Mouse (Mus musculus) retina, postnatal 1 day (tissue): ENCODE measurements around the gene Cmtm8.

ENCODE experiments used
- DNase-seq: peaks from one replicate; pipeline ENCODE4 v3.0.0-alpha.2; 2012

Cmtm8 gene

DNA sequence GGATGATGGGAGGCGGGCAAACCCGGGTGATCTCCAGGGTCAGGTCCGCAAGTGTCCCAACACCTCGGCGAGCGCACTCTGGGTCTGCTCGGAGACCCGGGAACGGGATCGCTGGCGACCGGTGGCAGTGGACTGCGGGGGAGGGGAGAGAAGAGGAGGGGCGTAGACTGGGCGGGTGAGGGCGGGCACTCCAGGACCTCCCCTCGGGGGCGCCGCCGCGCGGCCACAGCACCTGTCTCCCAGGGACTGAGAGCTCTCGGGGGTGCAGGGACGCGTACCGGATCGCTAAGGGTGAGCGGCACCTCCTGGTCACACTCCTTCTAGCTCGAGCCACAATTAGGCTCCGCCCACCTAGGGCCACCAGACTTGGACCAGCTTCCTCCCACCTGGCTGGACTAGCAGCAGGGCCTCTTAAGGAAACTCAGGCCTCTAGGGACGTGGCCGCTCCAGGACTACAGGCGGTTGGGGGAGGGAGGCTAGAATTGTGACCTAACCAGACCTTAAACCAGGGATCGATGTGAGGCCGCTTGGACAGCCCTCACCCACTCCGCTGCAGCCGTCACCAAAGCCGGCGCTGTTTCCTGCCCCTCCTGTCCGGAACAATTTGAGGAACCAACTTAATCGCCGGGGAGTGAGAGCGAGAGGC is at the start of gene Cmtm8:
Cmtm8 (minus strand) TSS at position 140 of the 646 bp plus-strand sequence.
- DNase-seq, result peak; percentile 79

DNA sequence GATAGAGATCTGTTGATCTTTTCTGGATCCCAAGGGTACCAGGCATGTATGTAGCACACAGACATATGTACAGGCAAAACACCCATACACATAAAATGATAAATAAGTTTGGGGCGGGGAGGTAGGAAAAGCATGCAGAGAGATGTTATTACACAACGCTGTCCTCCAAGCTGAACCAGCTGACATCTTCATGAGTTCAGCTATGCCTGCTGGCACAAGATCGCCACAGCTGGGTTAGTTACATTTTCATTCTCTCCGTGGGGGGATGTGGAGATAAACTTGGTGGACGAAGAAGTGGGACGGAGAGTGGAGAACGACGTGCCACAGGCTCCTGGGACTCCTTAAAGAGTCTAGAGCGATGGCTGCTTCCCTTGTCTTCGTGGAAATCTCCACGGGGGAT is 49.0 kb upstream of the Cmtm8 start:
- no peak for DNase-seq

DNA sequence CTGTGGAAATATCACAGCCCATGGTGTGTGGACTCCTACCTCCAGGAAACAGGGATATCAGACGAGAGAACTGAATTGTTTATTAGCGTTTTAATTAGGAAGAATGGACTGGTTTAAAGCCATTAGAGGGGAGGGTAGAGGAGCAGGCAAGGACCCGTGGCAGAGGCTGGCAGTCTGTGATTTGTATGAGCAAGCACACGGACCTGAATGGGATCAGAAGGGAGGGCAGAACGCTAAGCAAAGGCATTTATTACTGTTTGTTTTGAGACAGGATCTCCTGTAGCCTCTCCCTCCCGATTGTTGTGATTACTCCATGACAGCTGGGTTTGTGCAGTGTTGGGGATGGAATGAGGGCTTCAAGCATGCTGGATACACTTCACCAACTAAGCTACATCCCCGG is 46.4 kb upstream of the Cmtm8 start:
- DNase-seq, result no peak

DNA sequence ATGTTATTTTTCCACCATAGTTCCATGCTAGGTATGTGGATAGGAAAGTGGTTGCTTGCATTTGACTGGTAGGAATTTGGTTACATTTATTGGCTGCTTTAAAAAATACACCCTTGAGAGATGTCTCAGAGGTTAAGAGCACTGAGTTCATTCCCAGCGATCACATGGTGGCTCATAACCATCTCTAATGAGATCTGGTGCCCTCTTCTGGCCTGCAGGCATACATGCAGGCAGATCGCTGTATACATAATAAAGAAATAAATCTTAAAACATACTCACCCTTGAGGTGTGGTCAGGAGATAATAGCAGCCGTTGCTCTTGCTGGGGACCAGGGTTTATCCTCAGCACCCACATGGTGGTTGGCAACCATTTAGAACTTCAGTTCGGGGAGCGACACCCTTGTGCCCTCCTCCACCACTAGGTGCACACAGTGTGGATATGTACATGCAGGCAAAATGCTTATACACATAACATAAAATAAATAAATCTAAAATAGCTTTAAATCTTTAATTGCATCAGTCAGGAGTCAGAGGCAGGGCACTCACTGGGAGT is 45.0 kb upstream of the Cmtm8 start:
- no peak for DNase-seq

DNA sequence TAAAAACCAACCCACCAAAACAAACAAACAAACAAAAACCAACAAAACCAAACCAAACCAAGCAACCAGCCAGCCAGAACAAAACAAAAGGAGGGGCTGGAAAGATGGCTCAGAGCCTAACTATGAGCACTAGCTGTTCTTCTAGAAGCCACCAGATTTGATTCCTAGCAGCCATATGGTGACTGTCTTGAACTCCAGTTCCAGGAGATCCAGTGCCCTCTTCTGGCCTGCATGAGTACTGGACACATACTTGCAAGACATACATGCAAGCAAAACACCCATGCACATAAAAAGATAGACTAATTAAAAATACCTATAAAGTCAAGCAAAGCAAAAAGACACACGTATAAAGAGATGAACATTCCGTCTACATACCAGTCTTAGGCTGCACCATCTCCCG is 43.7 kb upstream of the Cmtm8 start:
- DNase-seq, result peak; percentile 72

DNA sequence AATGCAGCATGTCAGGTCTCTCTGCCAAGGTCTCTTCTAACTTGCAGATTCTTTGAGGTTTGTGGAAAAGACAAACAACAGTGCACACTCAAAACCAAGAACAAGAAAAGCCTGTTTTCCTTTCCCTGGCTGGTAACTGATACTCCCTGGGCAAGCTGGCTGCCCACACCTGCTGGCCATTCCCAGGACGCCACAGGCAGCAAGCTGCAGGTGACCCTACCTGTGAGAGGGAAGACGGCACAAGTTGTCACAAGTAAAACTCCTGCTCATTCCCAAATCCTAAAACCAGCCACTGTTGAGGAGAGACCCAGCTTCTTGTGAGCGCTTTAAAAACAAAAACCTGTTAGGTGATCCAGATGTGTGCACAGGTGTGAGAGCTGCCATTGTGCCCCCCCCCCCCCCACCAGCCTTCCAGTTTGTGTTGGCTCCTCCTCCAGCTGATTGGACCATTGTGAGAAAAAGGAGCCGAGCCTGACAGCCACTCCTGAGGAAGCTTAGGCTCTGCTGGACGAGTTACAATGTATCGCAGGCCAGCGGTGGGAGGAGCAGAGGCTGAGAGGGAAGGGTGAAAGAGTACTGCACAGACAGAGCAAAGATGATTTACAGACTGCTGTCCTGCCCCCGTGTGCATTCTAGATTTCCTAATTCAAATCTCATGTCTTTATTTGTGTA is 42.2 kb upstream of the Cmtm8 start:
- no peak for DNase-seq

DNA sequence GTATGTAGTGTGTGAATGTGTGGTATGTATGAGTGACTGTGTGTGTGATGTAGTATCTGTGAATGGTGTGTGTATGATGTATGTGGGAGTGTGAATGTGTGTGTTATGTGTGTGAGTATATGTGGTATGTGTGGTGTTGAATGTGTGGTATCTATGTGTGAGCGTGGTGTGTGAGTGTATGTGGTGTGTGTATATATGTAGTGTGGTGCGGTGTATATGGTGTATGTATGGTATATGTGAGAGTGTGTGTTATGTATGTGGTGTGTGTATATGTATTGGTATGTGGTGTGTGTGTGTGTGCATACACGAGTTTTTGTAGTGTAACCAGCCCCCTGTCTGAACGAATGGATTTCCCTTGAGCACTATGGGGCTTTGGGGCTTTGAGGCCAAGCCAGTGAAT is 41.6 kb upstream of the Cmtm8 start:
- no peak for DNase-seq

DNA sequence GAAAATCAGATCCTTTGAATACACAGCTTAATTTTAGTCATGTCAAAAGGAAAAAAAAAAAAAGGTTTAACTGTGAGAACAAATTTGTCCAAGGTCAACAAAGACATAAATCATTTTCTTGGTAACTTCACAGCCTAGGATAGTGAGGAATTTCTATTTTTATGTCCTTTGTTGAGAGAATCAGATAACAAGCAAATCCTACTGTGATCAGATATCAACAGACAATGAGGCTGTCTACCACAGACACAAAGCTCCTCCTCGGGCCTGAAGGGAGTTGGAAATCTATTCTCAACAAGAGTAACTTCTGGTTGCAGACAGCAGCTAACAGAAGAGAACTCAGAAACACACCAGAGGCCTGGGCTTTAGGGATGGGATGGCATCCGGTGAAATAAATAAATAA is 38.0 kb upstream of the Cmtm8 start:
- DNase-seq, result no peak

DNA sequence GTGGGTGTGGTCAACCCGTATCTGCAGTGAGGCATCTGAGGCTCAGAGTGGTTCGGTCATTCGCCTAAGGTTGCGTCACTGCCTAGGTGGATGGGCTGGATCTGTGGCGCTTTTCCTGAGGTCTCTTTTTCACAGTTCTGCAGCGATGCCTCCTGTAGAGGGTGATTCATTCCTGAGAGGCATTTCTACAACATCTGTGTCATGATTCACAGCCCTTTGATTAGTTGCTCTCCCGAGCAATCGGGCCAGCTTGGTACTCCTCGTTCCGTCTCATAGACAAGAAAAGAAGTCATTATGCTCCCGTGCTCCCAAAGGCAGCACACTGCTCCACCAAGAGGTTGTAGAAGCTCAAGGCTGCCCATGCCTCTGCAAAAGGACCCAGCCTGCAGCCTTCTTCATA is 11.4 kb upstream of the Cmtm8 start:
- DNase-seq, result no peak

DNA sequence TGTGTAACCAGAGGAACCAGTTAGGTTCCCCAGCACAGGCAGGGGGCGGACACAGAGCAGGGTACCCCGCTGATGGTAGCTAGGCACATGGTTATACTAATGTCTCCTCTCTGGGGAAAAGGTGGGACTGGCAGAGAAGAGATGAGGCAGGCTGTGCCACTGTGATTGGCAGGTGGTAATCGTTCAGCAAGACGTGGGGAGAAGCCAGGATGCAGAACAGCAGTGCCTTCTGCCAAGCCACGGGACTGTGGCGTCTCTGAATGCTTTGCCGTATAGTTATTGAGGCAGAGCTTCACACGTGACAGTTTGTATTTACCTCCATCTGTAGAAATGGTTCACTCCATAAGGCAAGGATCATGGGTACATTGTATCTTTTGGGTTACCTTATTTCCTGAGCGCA is 10.7 kb upstream of the Cmtm8 start:
- DNase-seq, result no peak

DNA sequence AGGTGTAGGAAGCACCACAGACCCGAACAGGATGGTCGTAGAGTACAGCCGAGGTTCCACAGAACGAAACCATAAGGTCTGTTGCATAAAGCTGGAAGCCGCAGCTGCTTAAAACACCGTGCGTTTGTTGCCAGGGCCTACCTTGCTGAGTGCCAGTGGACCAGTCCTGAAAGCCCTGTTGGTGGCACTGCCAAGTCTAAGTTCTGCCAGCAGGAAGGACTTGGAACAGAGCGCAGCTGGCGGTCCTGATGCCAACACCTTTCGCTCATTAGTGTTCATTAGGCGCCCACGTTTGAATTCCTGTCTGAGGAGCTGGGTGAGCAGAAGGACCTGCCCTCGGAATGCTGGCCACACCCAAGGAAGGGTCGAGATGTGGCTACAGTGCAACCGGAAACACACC is 9.4 kb upstream of the Cmtm8 start:
- no peak for DNase-seq

DNA sequence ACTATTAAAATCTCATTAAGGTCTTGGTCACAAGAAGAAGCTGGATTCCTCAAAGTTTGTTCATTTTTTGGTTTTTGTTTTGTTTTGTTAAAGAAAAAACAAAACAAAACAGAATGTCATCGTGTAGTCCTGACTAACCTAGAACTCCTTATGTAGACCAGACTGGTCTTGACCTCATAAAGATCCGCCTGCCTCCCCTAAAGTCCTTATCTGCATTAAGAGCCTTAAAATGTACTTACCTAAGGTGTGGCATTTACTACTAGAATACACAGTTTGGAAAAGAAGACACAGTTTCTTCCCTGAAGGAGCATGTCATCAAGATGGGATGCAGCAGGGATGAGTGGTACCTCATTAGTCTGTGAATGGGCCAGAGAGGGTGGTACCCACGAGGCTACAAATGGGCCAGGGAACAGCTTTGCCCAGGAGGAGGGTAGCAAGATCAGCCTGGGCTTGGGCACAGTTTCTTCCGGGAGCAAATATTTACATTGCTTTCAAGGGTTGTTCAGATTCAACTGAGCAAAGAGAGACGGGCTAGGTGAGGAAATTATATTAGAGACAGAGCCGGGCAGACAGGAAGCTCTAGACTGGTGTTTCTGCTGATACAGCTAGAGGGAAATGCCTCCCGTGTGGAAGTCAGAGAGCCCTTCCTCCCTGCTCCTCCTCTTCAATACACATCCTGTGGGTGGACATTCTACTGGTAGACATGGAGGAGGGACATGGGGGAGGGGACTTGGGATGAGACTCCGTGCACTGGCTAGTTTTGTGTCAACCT is 7.6 kb upstream of the Cmtm8 start:
- no peak for DNase-seq

DNA sequence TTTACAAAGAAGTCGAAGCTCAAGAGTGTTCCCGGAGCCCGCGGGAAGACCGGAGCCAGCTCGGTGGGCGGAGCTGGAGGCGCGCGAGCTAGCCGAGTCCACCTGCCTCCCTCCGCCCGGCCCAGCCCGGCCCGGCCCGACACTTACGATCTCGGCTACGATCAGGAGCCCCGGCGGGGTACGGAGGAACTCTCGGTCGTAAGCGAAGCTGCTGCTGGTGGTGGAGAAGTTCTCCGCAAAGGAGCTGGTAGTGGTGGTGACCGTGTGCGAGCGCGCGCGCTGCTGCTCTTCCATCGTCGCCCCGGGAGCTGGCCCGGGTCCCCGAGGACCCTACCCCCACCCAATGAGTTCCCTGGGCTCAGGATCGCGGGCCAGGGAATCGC is 331 bp downstream of the Cmtm8 start:
- DNase-seq, result no peak

DNA sequence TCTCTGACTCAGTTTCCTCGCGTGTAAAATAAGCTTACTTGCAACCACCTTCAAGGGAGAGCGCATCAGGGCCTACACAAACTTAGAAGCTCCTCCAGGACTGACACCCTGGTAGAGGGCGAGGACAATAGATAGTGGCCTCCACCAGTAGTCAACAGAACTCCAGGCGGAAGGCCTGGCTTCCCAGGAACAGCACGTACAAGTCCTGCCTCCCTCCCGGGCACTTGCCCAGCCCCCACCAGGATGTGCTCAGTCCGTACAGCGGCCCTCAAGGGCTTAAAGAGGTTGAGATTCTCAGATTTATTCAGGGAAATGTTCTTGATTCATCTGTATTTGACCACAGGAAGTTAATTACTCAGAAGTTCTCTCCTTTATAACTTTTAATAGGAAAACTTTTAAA is 1.1 kb downstream of the Cmtm8 start:
- DNase-seq, result peak; percentile 7

DNA sequence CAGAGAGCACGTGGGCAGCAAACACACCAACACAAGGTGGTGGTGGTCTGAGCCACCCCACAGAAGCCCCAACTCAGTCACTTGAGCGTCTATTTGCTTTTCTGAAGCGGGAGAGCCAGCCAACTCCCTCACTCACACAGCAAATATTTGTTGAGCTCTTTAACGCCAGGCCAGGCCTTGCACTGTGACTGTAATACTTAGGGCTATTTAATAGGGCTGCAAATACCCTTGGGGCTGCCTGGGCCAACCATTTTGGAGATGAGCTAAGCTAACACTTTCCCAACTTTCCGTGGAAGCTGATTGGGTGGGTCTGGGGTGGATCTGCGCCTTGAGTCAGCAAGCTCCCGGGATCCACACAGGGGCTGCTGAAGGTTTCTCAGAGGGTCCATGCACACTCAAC is 1.7 kb downstream of the Cmtm8 start:
- DNase-seq, result peak; percentile 11

DNA sequence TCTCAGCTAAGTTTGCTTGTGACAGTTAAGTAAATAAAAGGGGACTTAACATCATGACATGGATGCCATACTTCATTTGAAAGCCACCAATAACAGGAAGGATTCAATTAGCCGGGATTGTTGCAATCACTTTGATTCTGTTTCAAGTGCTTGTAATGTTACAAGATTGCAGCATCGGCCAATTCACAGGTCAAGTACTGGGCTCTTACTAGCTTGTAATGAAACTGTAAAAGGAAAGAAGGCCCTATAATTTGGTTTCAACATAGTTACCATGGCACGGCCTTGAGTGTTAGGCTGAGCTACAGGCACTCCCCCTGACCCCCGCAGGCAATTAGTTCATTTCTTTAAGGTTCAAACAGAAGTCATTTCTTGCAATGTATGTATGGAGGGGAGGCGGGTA is 5.1 kb downstream of the Cmtm8 start:
- DNase-seq, result no peak

DNA sequence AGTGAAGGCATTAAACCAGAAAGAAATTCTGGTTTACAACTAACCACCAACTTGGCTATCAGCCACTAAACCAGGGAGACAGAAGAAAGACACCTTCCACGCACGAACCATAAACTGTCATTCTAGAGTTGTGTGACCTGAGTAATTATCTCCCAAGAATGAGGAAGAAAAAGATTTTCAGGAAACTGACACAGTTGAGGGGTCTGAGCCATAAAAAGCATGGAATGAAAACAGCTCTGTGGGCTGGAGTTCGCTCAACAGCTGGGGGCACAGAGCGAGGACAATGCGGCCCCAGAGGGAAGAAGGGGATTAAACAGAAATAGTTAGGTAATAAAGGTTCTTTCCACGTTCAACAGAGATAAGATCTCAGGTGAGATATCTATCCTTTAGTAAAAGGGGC is 12.4 kb downstream of the Cmtm8 start:
- DNase-seq, result no peak

DNA sequence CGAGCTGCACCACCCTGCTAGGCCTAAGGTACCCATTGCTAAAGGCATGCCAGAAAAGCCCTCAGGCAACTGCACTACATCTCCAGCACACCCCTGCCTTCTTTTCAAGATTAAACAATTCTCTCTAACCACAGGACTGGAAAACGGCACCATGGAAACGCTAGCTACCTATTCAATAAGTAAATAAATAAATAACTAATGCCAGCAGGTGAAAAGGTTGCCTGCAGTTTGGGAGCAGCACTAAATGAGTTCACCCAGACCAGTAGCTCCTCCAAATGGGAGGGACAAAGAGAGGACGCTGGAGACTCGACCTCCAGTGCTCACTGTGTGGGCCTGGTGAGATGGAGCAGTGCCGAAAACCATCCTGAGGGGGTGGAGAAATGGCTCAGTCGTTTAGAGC is 13.6 kb downstream of the Cmtm8 start:
- no peak for DNase-seq

DNA sequence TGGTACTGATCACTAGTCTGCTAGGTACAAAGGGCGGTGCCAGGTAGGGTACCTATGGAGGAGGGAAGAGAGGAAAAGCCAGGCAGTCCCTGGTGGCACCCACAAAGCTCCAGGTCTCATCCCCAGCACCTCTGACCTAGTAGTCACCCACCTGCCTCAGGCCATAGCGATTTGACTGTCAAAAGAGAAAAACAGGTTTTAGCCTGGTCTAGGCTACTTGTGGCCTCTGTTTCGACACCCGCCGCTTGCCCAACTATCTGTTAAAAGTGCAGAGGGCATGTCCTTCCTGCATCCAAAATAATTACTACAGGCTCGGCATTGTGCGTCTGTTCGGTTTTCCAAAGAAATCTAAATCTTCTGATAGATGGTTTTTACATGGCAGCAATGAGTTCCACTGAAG is 14.3 kb downstream of the Cmtm8 start:
- DNase-seq, result no peak

DNA sequence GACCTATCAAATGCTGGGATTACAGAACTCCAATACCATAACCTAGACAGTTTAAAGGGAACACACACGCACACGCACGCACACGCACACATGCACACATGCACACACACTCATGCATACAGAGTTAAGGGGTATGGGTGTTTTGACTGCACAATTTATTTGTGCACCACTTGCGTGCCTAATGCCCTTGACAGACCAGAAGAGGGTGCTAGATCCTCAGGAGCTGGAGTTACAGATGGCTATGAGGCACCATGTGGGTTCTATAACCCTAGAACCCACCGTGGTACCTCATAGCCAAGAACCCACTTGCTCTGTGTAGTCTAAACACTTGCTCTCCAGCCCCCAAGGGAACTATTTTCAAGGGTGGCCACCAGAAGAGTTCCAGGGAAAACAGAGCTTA is 15.6 kb downstream of the Cmtm8 start:
- DNase-seq, result no peak

DNA sequence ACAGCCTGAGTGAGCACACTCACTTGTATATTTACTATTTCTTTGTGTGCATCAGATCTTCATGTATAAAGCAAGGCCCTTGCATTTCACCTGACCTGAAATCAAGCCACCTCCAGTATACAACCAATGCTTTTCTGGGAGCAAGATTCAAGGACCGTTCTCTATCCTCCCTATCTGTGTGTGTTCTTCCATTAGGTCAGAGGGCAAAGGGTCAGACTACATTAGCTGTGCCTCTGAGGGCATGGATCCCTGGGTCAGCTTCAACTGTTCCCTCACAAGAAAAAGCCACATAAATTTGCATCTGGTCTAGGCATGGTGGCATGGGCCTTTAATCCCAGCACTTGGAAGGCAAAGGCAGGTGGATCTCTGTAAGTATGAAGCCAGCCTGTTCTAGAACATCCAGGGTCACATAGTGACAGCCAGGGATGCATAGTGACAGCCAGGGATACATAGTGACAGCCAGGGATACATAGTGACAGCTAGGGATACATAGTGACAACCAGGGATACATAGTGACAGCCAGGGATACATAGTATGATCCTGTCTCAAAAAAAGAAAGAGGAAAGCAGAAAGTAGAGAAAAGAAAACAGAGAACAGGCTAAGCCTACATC is 16.6 kb downstream of the Cmtm8 start:
- no peak for DNase-seq

DNA sequence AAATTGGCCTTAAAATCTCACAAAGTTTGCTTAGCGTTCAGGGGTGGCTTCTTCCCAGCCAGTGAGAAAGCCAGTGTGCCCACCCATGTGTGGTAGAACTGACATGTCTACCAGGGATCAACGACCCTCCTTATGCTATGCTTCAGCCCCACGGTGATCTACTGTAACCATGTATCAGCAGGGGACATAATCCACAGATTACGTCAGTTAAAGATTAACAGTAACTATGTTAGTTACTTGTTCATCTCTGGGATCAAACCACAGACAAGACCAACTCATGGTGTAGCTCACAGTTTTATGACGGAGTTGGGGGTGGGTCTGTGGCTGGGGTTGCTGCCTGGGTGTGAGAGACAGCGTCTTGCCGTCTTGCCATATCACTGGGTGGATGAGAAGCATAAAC is 19.8 kb downstream of the Cmtm8 start:
- DNase-seq, result no peak

DNA sequence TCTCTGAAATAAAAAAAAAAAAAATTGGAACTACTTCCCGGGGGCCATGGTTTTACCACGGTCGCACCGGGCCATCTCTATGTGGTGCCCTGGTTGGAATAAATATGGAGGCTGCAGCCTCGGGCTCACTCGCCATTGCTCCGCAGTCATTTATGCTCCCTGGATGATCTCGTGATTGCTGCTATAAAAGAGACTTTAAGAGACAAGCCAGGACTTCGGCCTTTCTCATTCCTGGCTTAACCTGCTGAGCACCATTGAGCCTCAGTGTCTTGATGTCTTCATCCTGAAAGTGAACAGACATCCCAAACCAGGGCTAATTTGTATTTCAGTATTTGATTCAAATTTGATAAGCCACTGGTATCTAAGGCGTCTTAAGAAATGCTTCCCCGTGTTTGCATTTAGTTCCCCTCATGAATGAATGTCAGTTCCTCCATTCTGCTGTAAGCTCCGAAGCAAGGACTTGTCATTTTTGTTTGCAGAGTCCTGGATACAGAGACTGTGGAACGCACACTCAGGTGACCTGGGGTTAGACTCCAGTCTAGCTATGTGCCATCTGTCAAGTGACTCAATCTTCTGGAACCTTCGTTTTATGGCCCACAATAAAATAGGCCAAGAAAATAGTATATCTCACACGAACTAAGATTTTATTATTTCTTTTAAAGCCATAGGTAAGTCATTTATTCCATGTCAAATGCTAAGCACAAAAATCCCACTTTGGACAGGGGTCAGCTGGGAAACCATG is 22.2 kb downstream of the Cmtm8 start:
- DNase-seq, result no peak
